Mouse (Mus musculus): ENCODE measurements at regions not wholly inside any gene's neighbourhood (a gene's known extent, or its start where the extent isn't known, plus 50 kb on each side); places are given as distances from the start of the nearest gene placed in this dataset.

- Histone ChIP-seq H3K9me3 (replicated peaks; ENCODE audit: control insufficient read depth, low read length) (no peaks in the 10 kb centered on the region), H3K4me3 (ENCODE audit: low read depth, low read length) (no peak overlapping the region), H3K9ac (ENCODE audit: low read depth, low read length) (no peak overlapping the region), H3K36me3 (ENCODE audit: control insufficient read depth, insufficient read depth) (no peaks in the 10 kb centered on the region), H3K27me3 (ENCODE audit: control insufficient read depth, insufficient read depth, low read depth, low read length) (no peaks in the 10 kb centered on the region), H3K4me1 (ENCODE audit: control insufficient read depth, low read depth, low read length) (no peaks in the 10 kb centered on the region), H3K4me2 (ENCODE audit: low read depth, low read length) (no peak overlapping the region), H3K27ac (ENCODE audit: low read length) (peak overlapping the region; percentile 56; the same call in 1 of the 2 replicates)
- peak; percentile 96 for ATAC-seq (ENCODE audit: low read depth)
- 46% methylated on average over 1 of the region's 1 CpGs for WGBS (ENCODE audit: insufficient replicate concordance)
Observed at GRCm38 (mm10) chr12:10445738-10446137, 55.2 kb downstream of the Rdh14 start.

- no peak overlapping the region for H3K27ac ChIP-seq (ENCODE audit: low read length)
- no peaks in the 10 kb centered on the region for H3K4me1 ChIP-seq (ENCODE audit: control insufficient read depth, low read depth, low read length)
- H3K9me3 ChIP-seq (replicated peaks; ENCODE audit: control insufficient read depth, low read length), result no peaks in the 10 kb centered on the region
- WGBS (ENCODE audit: insufficient replicate concordance), result 44% methylated on average over 1 of the region's 1 CpGs
- H3K36me3 ChIP-seq (ENCODE audit: control insufficient read depth, insufficient read depth), result no peaks in the 10 kb centered on the region
- ATAC-seq (ENCODE audit: low read depth), result no peak
- no peak overlapping the region for H3K9ac ChIP-seq (ENCODE audit: low read depth, low read length)
- no peak overlapping the region for H3K4me2 ChIP-seq (ENCODE audit: low read depth, low read length)
- no peaks in the 10 kb centered on the region for H3K27me3 ChIP-seq (ENCODE audit: control insufficient read depth, insufficient read depth, low read depth, low read length)
- H3K4me3 ChIP-seq (ENCODE audit: low read depth, low read length), result no peak overlapping the region
Observed at GRCm38 (mm10) chr12:10457960-10458655, 67.5 kb downstream of the Rdh14 start.

- no peaks in the 10 kb centered on the region for H3K4me1 ChIP-seq (ENCODE audit: control insufficient read depth, low read depth, low read length)
- WGBS (ENCODE audit: insufficient replicate concordance), result 63% methylated on average over 7 of the region's 7 CpGs
- no peak overlapping the region for H3K4me3 ChIP-seq (ENCODE audit: low read depth, low read length)
- no peaks in the 10 kb centered on the region for H3K9me3 ChIP-seq (replicated peaks; ENCODE audit: control insufficient read depth, low read length)
- ATAC-seq (ENCODE audit: low read depth), result no peak
- no peak overlapping the region for H3K4me2 ChIP-seq (ENCODE audit: low read depth, low read length)
- no peaks in the 10 kb centered on the region for H3K27me3 ChIP-seq (ENCODE audit: control insufficient read depth, insufficient read depth, low read depth, low read length)
- no peak overlapping the region for H3K9ac ChIP-seq (ENCODE audit: low read depth, low read length)
- no peak overlapping the region for H3K27ac ChIP-seq (ENCODE audit: low read length)
- no peaks in the 10 kb centered on the region for H3K36me3 ChIP-seq (ENCODE audit: control insufficient read depth, insufficient read depth)
Observed at GRCm38 (mm10) chr12:10461796-10462195, 71.2 kb downstream of the Rdh14 start.

DNA sequence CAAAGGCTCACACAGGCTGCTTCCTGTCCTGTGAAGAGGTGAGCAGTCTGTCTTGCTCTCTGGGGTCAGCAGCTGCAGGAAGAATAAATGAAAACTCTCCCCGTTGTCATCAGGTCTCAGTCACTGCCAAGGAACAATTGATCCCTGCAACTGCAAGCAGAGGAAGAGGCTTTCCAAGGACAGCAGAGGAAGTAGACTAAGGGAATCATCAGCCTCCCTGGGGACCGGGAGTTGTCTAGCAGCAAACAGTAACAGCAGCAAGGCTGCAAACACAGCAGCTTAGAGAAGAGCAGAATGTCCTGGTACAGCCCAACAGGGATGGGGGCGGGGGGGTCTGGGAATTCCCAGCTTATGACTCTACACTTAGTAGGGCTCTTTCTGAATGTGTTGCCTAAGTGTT, 72.4 kb downstream of the Rdh14 start:
- no peaks in the 10 kb centered on the region for H3K9me3 ChIP-seq (replicated peaks; ENCODE audit: control insufficient read depth, low read length)
- no peaks in the 10 kb centered on the region for H3K36me3 ChIP-seq (ENCODE audit: control insufficient read depth, insufficient read depth)
- no peak overlapping the region for H3K9ac ChIP-seq (ENCODE audit: low read depth, low read length)
- no peak overlapping the region for H3K4me3 ChIP-seq (ENCODE audit: low read depth, low read length)
- 40% methylated on average over 3 of the region's 3 CpGs for WGBS (ENCODE audit: insufficient replicate concordance)
- H3K27ac ChIP-seq (ENCODE audit: low read length), result no peak overlapping the region
- no peaks in the 10 kb centered on the region for H3K27me3 ChIP-seq (ENCODE audit: control insufficient read depth, insufficient read depth, low read depth, low read length)
- no peak overlapping the region for H3K4me2 ChIP-seq (ENCODE audit: low read depth, low read length)
- ATAC-seq (ENCODE audit: low read depth), result no peak
- no peaks in the 10 kb centered on the region for H3K4me1 ChIP-seq (ENCODE audit: control insufficient read depth, low read depth, low read length)

- Histone ChIP-seq H3K4me2 (ENCODE audit: low read depth, low read length) (no peak overlapping the region), H3K27me3 (ENCODE audit: control insufficient read depth, insufficient read depth, low read depth, low read length) (no peaks in the 10 kb centered on the region), H3K36me3 (ENCODE audit: control insufficient read depth, insufficient read depth) (no peaks in the 10 kb centered on the region), H3K4me3 (ENCODE audit: low read depth, low read length) (no peak overlapping the region), H3K9ac (ENCODE audit: low read depth, low read length) (no peak overlapping the region), H3K4me1 (ENCODE audit: control insufficient read depth, low read depth, low read length) (no peaks in the 10 kb centered on the region), H3K9me3 (replicated peaks; ENCODE audit: control insufficient read depth, low read length) (no peaks in the 10 kb centered on the region), H3K27ac (ENCODE audit: low read length) (no peak overlapping the region)
- ATAC-seq (ENCODE audit: low read depth), result no peak
- WGBS (ENCODE audit: insufficient replicate concordance), result 63% methylated on average over 1 of the region's 1 CpGs
Observed at GRCm38 (mm10) chr12:10473986-10474385, 83.4 kb downstream of the Rdh14 start.

DNA sequence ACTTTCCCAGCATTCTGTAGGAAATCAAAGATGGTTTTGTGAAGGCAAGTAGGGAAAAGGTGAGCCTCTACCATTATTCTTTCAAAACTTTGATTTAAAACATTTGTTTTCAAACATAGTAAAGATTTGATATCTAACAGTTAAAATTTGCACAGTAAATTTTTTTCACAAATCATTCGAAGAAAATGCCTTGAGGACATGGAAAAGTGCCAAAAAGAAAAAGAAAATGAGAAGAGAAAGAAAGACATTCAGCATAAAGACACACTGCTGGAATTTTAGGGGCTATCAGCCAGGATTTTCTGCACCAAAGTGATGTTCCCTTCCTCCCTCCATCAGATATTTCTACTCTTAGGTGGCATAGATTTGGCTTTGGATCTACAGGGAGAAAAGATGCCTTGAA, 90.2 kb downstream of the Rdh14 start:
- Histone ChIP-seq H3K9ac (ENCODE audit: low read depth, low read length) (no peak overlapping the region), H3K4me3 (ENCODE audit: low read depth, low read length) (no peak overlapping the region), H3K4me1 (ENCODE audit: control insufficient read depth, low read depth, low read length) (no peaks in the 10 kb centered on the region), H3K4me2 (ENCODE audit: low read depth, low read length) (no peak overlapping the region), H3K27ac (ENCODE audit: low read length) (no peak overlapping the region), H3K27me3 (ENCODE audit: control insufficient read depth, insufficient read depth, low read depth, low read length) (no peaks in the 10 kb centered on the region), H3K9me3 (replicated peaks; ENCODE audit: control insufficient read depth, low read length) (no peaks in the 10 kb centered on the region), H3K36me3 (ENCODE audit: control insufficient read depth, insufficient read depth) (no peaks in the 10 kb centered on the region)
- ATAC-seq (ENCODE audit: low read depth), result no peak
- WGBS (ENCODE audit: insufficient replicate concordance), result 32% methylated on average over 1 of the region's 1 CpGs

GRCm38 (mm10) chr12:10482294-10483010, 91.9 kb downstream of the Rdh14 start:
- ATAC-seq (ENCODE audit: low read depth), result no peak
- 60% methylated on average over 4 of the region's 4 CpGs for WGBS (ENCODE audit: insufficient replicate concordance)
- H3K4me2 ChIP-seq (ENCODE audit: low read depth, low read length), result no peak overlapping the region

GRCm38 (mm10) chr12:10506721-10507120, 116.1 kb downstream of the Rdh14 start:
- ATAC-seq (ENCODE audit: low read depth), result no peak
- no peak overlapping the region for H3K4me2 ChIP-seq (ENCODE audit: low read depth, low read length)
- no peaks in the 10 kb centered on the region for H3K36me3 ChIP-seq (ENCODE audit: control insufficient read depth, insufficient read depth)
- no peaks in the 10 kb centered on the region for H3K27me3 ChIP-seq (ENCODE audit: control insufficient read depth, insufficient read depth, low read depth, low read length)
- H3K4me1 ChIP-seq (ENCODE audit: control insufficient read depth, low read depth, low read length), result no peaks in the 10 kb centered on the region
- no peak overlapping the region for H3K4me3 ChIP-seq (ENCODE audit: low read depth, low read length)
- H3K27ac ChIP-seq (ENCODE audit: low read length), result no peak overlapping the region
- no peak overlapping the region for H3K9ac ChIP-seq (ENCODE audit: low read depth, low read length)
- H3K9me3 ChIP-seq (replicated peaks; ENCODE audit: control insufficient read depth, low read length), result no peaks in the 10 kb centered on the region

More at GRCm38 (mm10) chr12:10482294-10483010, 91.9 kb downstream of the Rdh14 start:
- Histone ChIP-seq H3K36me3 (ENCODE audit: control insufficient read depth, insufficient read depth) (no peaks in the 10 kb centered on the region), H3K9me3 (replicated peaks; ENCODE audit: control insufficient read depth, low read length) (no peaks in the 10 kb centered on the region), H3K27ac (ENCODE audit: low read length) (no peak overlapping the region), H3K9ac (ENCODE audit: low read depth, low read length) (no peak overlapping the region), H3K27me3 (ENCODE audit: control insufficient read depth, insufficient read depth, low read depth, low read length) (no peaks in the 10 kb centered on the region), H3K4me1 (ENCODE audit: control insufficient read depth, low read depth, low read length) (no peaks in the 10 kb centered on the region), H3K4me3 (ENCODE audit: low read depth, low read length) (no peak overlapping the region)

DNA sequence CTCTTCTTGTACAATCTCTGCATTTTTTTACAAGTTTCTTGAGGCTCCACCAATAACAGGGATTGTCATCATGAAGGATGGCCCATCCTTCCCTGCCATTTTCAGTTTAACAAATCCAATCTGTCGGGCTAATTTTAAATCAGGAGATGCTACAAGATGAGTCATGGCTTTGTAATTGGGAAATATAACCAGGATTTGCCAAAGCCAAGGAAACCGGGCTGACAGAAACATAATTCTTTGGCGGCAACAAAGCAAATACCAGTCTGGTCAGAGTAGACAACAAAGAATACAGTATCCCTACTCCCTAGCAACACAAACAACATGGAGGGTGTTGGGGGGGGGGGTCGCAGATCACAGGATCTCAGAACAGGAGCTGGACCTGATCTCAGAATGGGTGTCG, 123.0 kb downstream of the Rdh14 start:
- Histone ChIP-seq H3K27me3 (ENCODE audit: control insufficient read depth, insufficient read depth, low read depth, low read length) (no peaks in the 10 kb centered on the region), H3K9me3 (replicated peaks; ENCODE audit: control insufficient read depth, low read length) (no peaks in the 10 kb centered on the region), H3K9ac (ENCODE audit: low read depth, low read length) (no peak overlapping the region), H3K4me2 (ENCODE audit: low read depth, low read length) (no peak overlapping the region), H3K27ac (ENCODE audit: low read length) (no peak overlapping the region), H3K4me1 (ENCODE audit: control insufficient read depth, low read depth, low read length) (no peaks in the 10 kb centered on the region), H3K36me3 (ENCODE audit: control insufficient read depth, insufficient read depth) (no peaks in the 10 kb centered on the region), H3K4me3 (ENCODE audit: low read depth, low read length) (no peak overlapping the region)
- WGBS (ENCODE audit: insufficient replicate concordance), result 55% methylated on average over 5 of the region's 5 CpGs
- no peak for ATAC-seq (ENCODE audit: low read depth)
